Mouse (Mus musculus) heart, adult 2 months (tissue): ENCODE data around the gene Tspan8. TPM values are rescaled to one million over a fixed set of nuclear protein-coding genes. Genes with fewer than 3 reads are reported as not detected.

Source experiments
- DNase-seq, 2 experiments: peaks; one replicate each; pipeline ENCODE4 v3.0.0; 2021
- H3K27ac ChIP-seq: fragments of 200-600 bp; 2 replicates; pipeline ENCODE4 v1.8.1; 2022
- H3K27me3 ChIP-seq: fragments of 200-500 bp; 2 replicates; pipeline ENCODE4 v1.6.1; 2012; ENCODE audit warnings: mild to moderate bottlenecking, low read length, inconsistent platforms, mixed read lengths; ENCODE audit not compliant: control insufficient read depth, insufficient read depth
- H3K36me3 ChIP-seq: fragments of 200-500 bp; 2 replicates; pipeline ENCODE4 v1.6.1; 2012; ENCODE audit warnings: low read length, inconsistent platforms; ENCODE audit not compliant: control insufficient read depth, insufficient read depth
- H3K4me1 ChIP-seq: fragments of 200-500 bp; 2 replicates; pipeline ENCODE4 v1.6.1; 2011; ENCODE audit warnings: low read length; ENCODE audit not compliant: control insufficient read depth, insufficient read depth
- H3K4me3 ChIP-seq: fragments of 200-600 bp; 2 replicates; pipeline ENCODE4 v1.8.1; 2022
- H3K79me2 ChIP-seq: fragments of 200-500 bp; replicated peaks from 2 replicates; pipeline ENCODE4 v1.6.1; 2012; ENCODE audit warnings: mild to moderate bottlenecking, inconsistent platforms, low read length, moderate library complexity, mixed read lengths; ENCODE audit not compliant: control insufficient read depth, insufficient read depth
- H3K9ac ChIP-seq: fragments of 200-500 bp; 2 replicates; pipeline ENCODE4 v1.6.1; 2012; ENCODE audit warnings: low read depth, mild to moderate bottlenecking, control low read depth, inconsistent platforms, low read length, mixed read lengths
- CTCF ChIP-seq: fragments of 200-600 bp; IDR thresholded peaks from 2 replicates; pipeline ENCODE4 v1.8.1; 2022; ENCODE audit warnings: antibody characterized with exemption, mild to moderate bottlenecking, moderate library complexity
- EP300 ChIP-seq: fragments of 200-500 bp; IDR thresholded peaks from 2 replicates; pipeline ENCODE4 v1.6.1; 2011; ENCODE audit warnings: low read depth, low read length, control low read depth; ENCODE audit not compliant: insufficient read depth
- POLR2A ChIP-seq: fragments of 200-500 bp; IDR thresholded peaks from 2 replicates; pipeline ENCODE4 v1.6.1; 2011; ENCODE audit warnings: mild to moderate bottlenecking, low read depth, low read length, control low read depth; ENCODE audit not compliant: insufficient read depth
- WGBS: fragments of 180-500 bp; shearing (Covaris S2); methylation state at CpG from one replicate; pipeline ENCODE4 v1.1.7; 2018; 5-methylcytosine and 5-hydroxymethylcytosine counted together
- intact Hi-C: fragments of 180-260 bp; cut with DNase I; formaldehyde crosslinking; loops from one replicate; pipeline ENCODE4 v1.15.1; 2025
- polyA plus RNA-seq: library from polyadenylated mRNA; depleted of rRNA; stranded (reverse); fragments of >200 nt; gene quantifications from 2 replicates; pipeline ENCODE4 v1.2.3, GENCODE M21; 2012
- total RNA-seq, 2 experiments: library from RNA; stranded (reverse); gene quantifications; 2 replicates each; pipeline ENCODE4 v1.2.3; 2021

Gene Tspan8
- total and polyA plus RNA-seq, 3 experiments = 1.3 to 3.1 (median 2.8) TPM

GRCm38 (mm10) chr10:115803765-115804164 lies 12.9 kb upstream of the Tspan8 start:
- Histone ChIP-seq H3K27me3 (no peaks in the 10 kb centered on the region), H3K27ac (no peak overlapping the region), H3K4me1 (no peaks in the 10 kb centered on the region), H3K9ac (no peak overlapping the region), H3K79me2 (no peaks in the 10 kb centered on the region), H3K36me3 (no peaks in the 10 kb centered on the region), H3K4me3 (no peak overlapping the region)
- DNase-seq = no peak
- no peak for TF ChIP-seq EP300
- TF ChIP-seq CTCF = no peak
- no peak for TF ChIP-seq POLR2A
- intact Hi-C loops = no loop called here
- 91% methylated on average over 2 of the region's 2 CpGs for WGBS

GRCm38 (mm10) chr10:115805987-115806386 lies 10.6 kb upstream of the Tspan8 start:
- intact Hi-C loops = no loop called here
- Histone ChIP-seq H3K27me3 (no peaks in the 10 kb centered on the region), H3K4me3 (no peak overlapping the region), H3K4me1 (no peaks in the 10 kb centered on the region), H3K27ac (no peak overlapping the region), H3K79me2 (no peaks in the 10 kb centered on the region), H3K9ac (no peak overlapping the region), H3K36me3 (no peaks in the 10 kb centered on the region)
- WGBS = 52% methylated on average over 5 of the region's 5 CpGs
- no peak for TF ChIP-seq POLR2A
- TF ChIP-seq CTCF = no peak
- TF ChIP-seq EP300 = no peak
- no peak for DNase-seq

GRCm38 (mm10) chr10:115809169-115809568 lies 7.5 kb upstream of the Tspan8 start:
- WGBS = 82% methylated on average over 7 of the region's 7 CpGs
- TF ChIP-seq EP300 (no peak), POLR2A (no peak), CTCF (no peak)
- intact Hi-C loops = no loop called here

GRCm38 (mm10) chr10:115811519-115811918 lies 5.1 kb upstream of the Tspan8 start:
- H3K4me3 ChIP-seq = no peak overlapping the region
- no peaks in the 10 kb centered on the region for H3K27me3 ChIP-seq
- no peaks in the 10 kb centered on the region for H3K36me3 ChIP-seq
- no peak for DNase-seq
- 58% methylated on average over 5 of the region's 5 CpGs for WGBS
- H3K4me1 ChIP-seq = peaks cover 1% of the 10 kb centered on the region; the same call in 1 of the 2 replicates
- H3K27ac ChIP-seq = no peak overlapping the region
- no peak for TF ChIP-seq CTCF
- intact Hi-C loops = no loop called here
- H3K9ac ChIP-seq = no peak overlapping the region
- no peaks in the 10 kb centered on the region for H3K79me2 ChIP-seq

More at GRCm38 (mm10) chr10:115809169-115809568, 7.5 kb upstream of the Tspan8 start:
- no peak overlapping the region for H3K4me3 ChIP-seq
- no peaks in the 10 kb centered on the region for H3K27me3 ChIP-seq
- no peak overlapping the region for H3K9ac ChIP-seq
- H3K79me2 ChIP-seq = no peaks in the 10 kb centered on the region
- no peak for DNase-seq
- H3K4me1 ChIP-seq = no peaks in the 10 kb centered on the region
- no peaks in the 10 kb centered on the region for H3K36me3 ChIP-seq
- no peak overlapping the region for H3K27ac ChIP-seq

GRCm38 (mm10) chr10:115814878-115815277 lies 1.8 kb upstream of the Tspan8 start:
- Histone ChIP-seq H3K9ac (no peak overlapping the region), H3K27me3 (no peaks in the 10 kb centered on the region), H3K36me3 (no peaks in the 10 kb centered on the region), H3K27ac (no peak overlapping the region), H3K79me2 (no peaks in the 10 kb centered on the region), H3K4me1 (peaks cover 1% of the 10 kb centered on the region; the same call in 1 of the 2 replicates), H3K4me3 (no peak overlapping the region)
- no peak for DNase-seq
- TF ChIP-seq POLR2A (no peak), EP300 (no peak)
- intact Hi-C loops = no loop called here
- 91% methylated on average over 11 of the region's 11 CpGs for WGBS

GRCm38 (mm10) chr10:115817056-115817724 lies 558 bp downstream of the Tspan8 start:
- intact Hi-C loops = no loop called here
- WGBS = 45% methylated on average over 13 of the region's 13 CpGs
- Histone ChIP-seq H3K36me3 (no peaks in the 10 kb centered on the region), H3K27me3 (no peaks in the 10 kb centered on the region), H3K4me1 (peaks cover 1% of the 10 kb centered on the region; the same call in 1 of the 2 replicates), H3K27ac (peak overlapping the region; percentile 12; the same call in 1 of the 2 replicates), H3K79me2 (no peaks in the 10 kb centered on the region), H3K9ac (no peak overlapping the region), H3K4me3 (no peak overlapping the region)
- no peak for DNase-seq
- TF ChIP-seq EP300 (no peak), CTCF (no peak), POLR2A (no peak)
